Mouse (Mus musculus) heart, adult 18-20 months (tissue): ENCODE measurements around the gene Pigq. TPM values are rescaled to one million over a fixed set of nuclear protein-coding genes. Genes with fewer than 3 reads are reported as not detected.

Experiments used
- DNase-seq, 2 experiments: peaks; one replicate each; pipeline ENCODE4 v3.0.0; 2021 to 2022; ENCODE audit warnings: mixed read lengths in 1 of 2
- total RNA-seq, 2 experiments: library from RNA; stranded (reverse); gene quantifications; 2 replicates each; pipeline ENCODE4 v1.2.3; 2021

Gene Pigq
- total RNA-seq, 2 experiments from 2014 or later, result 37.8 to 43.4 TPM

GRCm38 (mm10) chr17:25882306-25882705 lies 62.4 kb downstream of the Pigq start:
- DNase-seq, result no peak

- DNase-seq, result no peak
These were observed 63.0 kb downstream of the Pigq start for GRCm38 (mm10) chr17:25881691-25882090.

- DNase-seq, result no peak
These were observed 63.7 kb downstream of the Pigq start for GRCm38 (mm10) chr17:25880913-25881641.

GRCm38 (mm10) chr17:25880196-25880910 lies 64.4 kb downstream of the Pigq start, which contains the start of gene Wfikkn1:
TSS of gene Wfikkn1 (minus strand) at chr17:25880858.
- no peak for DNase-seq

DNA sequence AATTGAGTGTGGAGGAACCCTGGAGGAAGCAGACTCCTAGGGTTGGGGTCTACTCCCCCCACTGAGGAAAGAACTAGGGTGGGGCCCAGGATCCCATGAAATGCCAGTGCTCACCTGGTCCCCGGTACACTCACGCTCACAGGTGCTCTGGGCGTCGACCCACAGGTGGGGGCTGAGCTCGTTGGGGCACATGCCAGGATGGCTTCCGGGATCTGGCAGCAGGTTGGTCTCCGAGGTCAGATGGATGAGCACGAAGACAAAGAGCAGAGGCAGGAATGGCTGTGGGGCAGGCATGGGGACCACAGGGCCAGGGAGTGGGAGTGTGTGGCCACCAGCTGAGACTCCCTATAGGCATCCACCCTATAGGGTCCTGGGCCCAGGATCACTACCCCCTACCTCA lies 65.0 kb downstream of the Pigq start:
- DNase-seq, result no peak

GRCm38 (mm10) chr17:25879261-25879660 lies 65.5 kb downstream of the Pigq start:
- no peak for DNase-seq

GRCm38 (mm10) chr17:25878611-25879180 lies 66.0 kb downstream of the Pigq start:
- no peak for DNase-seq

DNA sequence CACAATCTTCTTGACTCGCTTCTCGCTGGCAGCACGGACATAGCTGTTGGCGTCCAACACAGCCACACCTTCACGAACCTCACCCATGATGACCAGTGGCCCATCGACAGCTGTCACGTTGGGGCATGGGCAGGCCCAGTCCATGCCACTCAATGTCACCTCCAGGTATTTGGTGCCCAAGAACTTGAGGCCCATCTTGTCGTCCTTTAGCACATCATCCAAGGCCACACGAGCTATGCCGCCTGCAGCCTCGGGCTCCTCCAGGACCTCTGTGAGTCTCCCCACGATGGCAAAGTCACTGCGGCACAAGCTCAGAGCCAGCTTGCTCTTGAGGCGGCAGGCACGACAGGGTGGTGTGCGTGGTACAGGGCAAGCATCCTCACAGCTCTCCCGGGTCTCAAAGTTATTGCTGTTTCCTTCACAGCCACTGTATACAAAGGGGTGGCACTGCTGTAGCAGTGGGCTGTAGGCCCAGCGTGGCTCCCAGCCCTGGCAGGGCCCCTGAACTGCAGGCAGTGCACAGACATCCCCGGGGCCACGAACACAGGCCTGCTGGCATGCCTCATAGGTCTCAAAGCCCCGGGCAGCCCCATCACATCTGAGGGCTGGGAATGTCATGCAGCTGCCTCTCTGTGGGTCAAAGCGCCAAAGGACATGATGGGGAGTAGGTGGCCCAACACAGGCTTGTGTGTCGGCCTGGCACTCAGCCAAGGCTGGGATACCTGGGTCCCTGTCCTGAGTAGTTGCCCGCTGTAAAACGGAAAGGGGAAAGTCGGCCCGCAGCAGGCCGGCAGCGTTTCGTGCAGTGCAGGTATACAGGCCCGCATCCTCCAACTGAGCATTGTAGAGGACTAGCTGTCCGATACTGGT lies 66.8 kb downstream of the Pigq start:
- no peak for DNase-seq

DNA sequence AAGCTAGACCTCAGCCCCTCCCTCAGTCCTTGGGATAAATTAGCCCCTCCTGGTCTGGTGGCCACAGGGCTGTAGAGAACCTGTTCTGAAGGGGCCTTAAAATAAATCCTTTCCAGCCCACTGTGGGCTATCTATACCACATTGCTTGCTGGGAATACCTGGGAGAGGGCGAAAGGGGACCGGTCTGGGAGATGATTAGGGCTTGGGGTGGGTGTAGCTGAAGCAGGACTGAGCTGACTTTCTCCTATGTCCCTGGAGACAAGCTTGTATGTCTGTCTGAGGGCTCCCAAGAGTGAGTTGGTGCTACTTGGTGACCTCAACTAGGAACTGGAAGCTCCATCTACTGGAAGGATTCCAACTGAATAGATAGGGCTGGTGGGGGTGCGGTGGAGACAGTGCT lies 67.7 kb downstream of the Pigq start:
- no peak for DNase-seq

Other genes with a start within 250 kb of the Pigq start
- under 1 TPM in 1 of 2 experiments, not detected in 1; 0.77 TPM for gene Gng13, start 227.8 kb downstream of the Pigq start, total RNA-seq
- 1 to 10 TPM in 1 of 2 experiments, under 1 TPM in 1; 0.84 to 1.3 TPM for gene Chtf18, start 217.5 kb downstream of the Pigq start, total RNA-seq
- gene Rpusd1, start 217.3 kb downstream of the Pigq start, total RNA-seq, result 1 to 10 TPM; 3.6 to 5.2 TPM
- not detected for gene Mslnl, start 208.9 kb downstream of the Pigq start, total RNA-seq
- 10 to 100 TPM; 10.3 to 20.2 TPM for gene Msln, start 190.6 kb downstream of the Pigq start, total RNA-seq
- gene Narfl, start 171.2 kb downstream of the Pigq start, total RNA-seq, result 10 to 100 TPM; 43.9 to 50.1 TPM
- gene Haghl, start 159.3 kb downstream of the Pigq start, total RNA-seq, result 10 to 100 TPM; 11.4 to 12.1 TPM
- gene Ccdc78, start 158.4 kb downstream of the Pigq start, total RNA-seq, result under 1 TPM in 1 of 2 experiments, not detected in 1; 0.39 TPM
- 10 to 100 TPM; 45.5 to 51.5 TPM for gene Fam173a, start 152.0 kb downstream of the Pigq start, total RNA-seq
- gene AC134908.4, start 149.3 kb downstream of the Pigq start, total RNA-seq, result not detected
- gene Metrn, start 147.8 kb downstream of the Pigq start, total RNA-seq, result 10 to 100 TPM; 55.0 to 76.0 TPM
- gene Fbxl16, start 135.9 kb downstream of the Pigq start, total RNA-seq, result 1 to 10 TPM; 1.5 to 1.7 TPM
- 10 to 100 TPM in 1 of 2 experiments, 1 to 10 TPM in 1; 9.8 to 11.7 TPM for gene Wdr24, start 121.3 kb downstream of the Pigq start, total RNA-seq
- gene Jmjd8, start 116.1 kb downstream of the Pigq start, total RNA-seq, result 10 to 100 TPM; 28.0 to 34.0 TPM
- 100 to 1,000 TPM; 113 to 128 TPM for gene Stub1, start 111.5 kb downstream of the Pigq start, total RNA-seq
- gene Rhbdl1, start 107.6 kb downstream of the Pigq start, total RNA-seq, result 1 to 10 TPM; 1.8 to 2.3 TPM
- gene Gm20683, start 103.2 kb downstream of the Pigq start, total RNA-seq, result 1 to 10 TPM; 1.2 to 3.3 TPM
- gene Rhot2, start 100.1 kb downstream of the Pigq start, total RNA-seq, result 100 to 1,000 TPM; 138 to 140 TPM
- 1 to 10 TPM; 1.0 to 2.3 TPM for gene Wdr90, start 83.4 kb downstream of the Pigq start, total RNA-seq
- gene Mcrip2, start 76.2 kb downstream of the Pigq start, total RNA-seq, result 100 to 1,000 TPM; 283 to 318 TPM
- 10 to 100 TPM; 11.8 to 15.2 TPM for gene Mettl26, start 69.9 kb downstream of the Pigq start, total RNA-seq
- gene Wfikkn1, start 64.1 kb downstream of the Pigq start, total RNA-seq, result under 1 TPM; 0.21 to 0.50 TPM
- 10 to 100 TPM; 14.5 to 15.3 TPM for gene Rab40c, start 25.2 kb downstream of the Pigq start, total RNA-seq
- gene Nhlrc4, start within 50 bp of the Pigq start, total RNA-seq, result under 1 TPM in 1 of 2 experiments, not detected in 1; 0.21 TPM
- gene A930017K11Rik, start 7.6 kb upstream of the Pigq start, total RNA-seq, result under 1 TPM; 0.32 to 0.57 TPM
- 1 to 10 TPM; 6.1 to 8.5 TPM for gene Capn15, start 40.9 kb upstream of the Pigq start, total RNA-seq
- 10 to 100 TPM; 30.6 to 30.7 TPM for gene Rab11fip3, start 124.6 kb upstream of the Pigq start, total RNA-seq
- 10 to 100 TPM; 11.9 to 12.8 TPM for gene Decr2, start 145.4 kb upstream of the Pigq start, total RNA-seq
- gene Nme4, start 150.7 kb upstream of the Pigq start, total RNA-seq, result 1 to 10 TPM; 4.7 to 5.1 TPM
- 1 to 10 TPM; 5.0 to 6.7 TPM for gene Tmem8, start 168.4 kb upstream of the Pigq start, total RNA-seq
- 100 to 1,000 TPM; 165 to 179 TPM for gene Mrpl28, start 178.6 kb upstream of the Pigq start, total RNA-seq
- gene Axin1, start 193.8 kb upstream of the Pigq start, total RNA-seq, result 10 to 100 TPM; 17.0 to 19.7 TPM